Mouse (Mus musculus) mesoderm, embryonic 11.5 days (tissue): ENCODE results near the gene 9430097D07Rik.
A peak's percentile ranks its signal among the peaks of the same experiment; 100 is the strongest.

Experiments
- DNase-seq: peaks from one replicate; pipeline ENCODE4 v3.0.0-alpha.2; 2012; ENCODE audit warnings: low read depth, low spot score

Gene 9430097D07Rik

DNA sequence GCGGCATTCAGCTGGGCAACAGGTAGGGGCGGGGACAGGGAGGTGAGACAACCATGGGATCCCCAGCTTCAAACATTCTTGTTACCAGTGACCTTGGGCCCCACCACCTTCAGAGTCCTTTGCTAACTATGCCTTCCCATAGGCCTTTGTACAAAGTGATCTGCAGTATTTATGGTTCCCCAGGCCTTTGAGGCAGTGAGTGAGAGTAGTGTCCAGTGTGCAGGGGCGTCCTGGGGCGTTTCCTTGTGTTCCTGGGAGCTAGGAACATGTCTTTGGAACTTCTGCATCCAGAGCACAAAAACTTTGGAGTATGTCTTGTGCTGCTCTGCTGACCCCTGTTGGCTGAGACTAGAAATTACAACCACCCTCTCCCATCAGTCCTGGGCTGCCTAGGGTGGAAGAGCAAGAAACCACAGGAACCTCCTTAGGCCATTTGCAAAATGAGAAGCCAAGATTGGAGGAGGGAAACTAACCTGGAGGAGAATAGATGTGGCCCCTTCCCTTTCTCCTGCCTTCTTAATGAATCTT lies 8.9 kb downstream of the 9430097D07Rik start:
- peak; percentile 80 for DNase-seq

DNA sequence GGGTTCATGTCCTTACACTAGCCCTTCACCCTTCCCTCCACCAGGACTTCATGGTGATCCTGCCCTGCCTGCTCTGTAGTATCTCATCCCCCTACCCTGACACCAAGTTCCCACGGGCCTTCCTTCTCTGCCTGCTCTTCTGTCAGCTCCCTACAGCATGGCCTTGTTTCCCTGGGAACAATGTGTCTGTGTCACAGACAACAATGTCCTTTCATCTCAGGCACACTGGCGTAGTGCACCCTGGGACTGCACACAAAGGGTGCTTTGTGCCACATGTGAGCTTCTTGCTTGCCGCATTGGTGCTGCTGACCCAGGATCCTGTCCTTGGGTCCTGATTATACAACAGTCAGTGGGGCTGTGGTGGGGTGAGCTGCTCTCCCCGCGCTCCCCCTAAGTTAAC lies 15.9 kb downstream of the 9430097D07Rik start:
- DNase-seq, result peak; percentile 83

DNA sequence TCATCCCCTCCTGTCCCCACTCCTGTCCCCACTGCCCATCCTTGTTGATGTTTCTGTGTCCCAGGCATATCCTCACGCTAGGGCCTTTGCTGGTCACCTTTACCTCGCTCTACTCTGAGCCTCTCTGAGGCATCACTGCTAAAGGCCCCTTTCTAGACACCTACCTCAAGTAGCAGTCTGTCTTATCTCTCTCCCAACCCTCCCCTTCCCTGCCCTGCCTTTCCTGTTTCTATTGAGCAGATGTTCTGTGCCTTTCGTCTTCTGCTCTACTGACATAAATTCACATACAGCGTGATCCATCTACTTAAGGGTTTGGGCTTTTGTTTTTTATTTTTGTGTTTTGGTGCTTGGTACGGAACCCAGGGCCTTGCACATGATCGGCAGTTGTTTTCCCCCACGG lies 19.5 kb downstream of the 9430097D07Rik start:
- DNase-seq, result no peak

DNA sequence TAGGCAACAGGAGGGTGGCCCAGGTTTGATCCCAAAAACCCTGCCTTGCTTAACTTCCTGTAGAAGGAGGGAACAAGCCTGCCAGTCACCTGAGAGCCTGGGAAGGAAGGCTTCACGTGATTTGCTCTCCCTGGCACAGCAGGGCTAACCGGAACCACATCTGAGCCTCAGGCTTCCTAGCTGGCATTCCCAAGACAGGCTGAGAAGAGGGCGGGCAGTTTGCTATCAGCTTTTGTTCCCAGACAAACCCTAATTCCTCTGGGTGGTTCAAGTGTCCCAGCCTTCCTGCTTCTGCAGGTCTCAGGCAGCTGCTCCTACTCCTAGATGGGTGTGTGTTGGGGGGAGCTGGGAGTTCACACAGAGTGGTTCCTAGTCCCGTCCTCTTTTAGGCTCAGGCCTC lies 20.0 kb downstream of the 9430097D07Rik start:
- no peak for DNase-seq

DNA sequence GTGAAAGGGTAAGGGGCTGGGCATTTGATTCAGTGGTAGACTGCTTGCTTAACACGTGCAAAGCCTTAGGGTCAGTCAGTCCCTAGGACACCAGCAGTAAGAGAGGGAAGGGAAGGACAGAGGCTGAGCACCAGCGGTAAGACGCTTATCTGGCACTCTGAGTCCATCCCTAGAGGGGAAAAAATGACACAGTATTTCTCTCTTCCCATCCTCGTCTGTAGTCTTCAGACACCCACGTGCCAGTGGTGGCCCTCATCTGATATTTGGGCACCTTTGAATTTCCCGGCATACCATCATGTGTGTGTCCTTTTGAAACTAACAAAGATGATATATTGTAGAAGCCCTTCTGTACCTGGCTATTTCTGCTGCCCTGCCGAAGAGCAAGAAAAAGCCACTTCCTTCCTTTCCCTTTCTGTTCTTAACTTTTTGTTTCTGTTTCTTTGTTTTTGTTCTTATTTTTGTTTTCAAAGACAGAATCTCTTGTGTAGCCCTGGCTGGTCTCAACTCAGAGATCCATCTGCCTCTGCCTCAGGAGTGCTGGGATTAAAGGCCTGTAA lies 21.8 kb downstream of the 9430097D07Rik start:
- DNase-seq, result no peak

DNA sequence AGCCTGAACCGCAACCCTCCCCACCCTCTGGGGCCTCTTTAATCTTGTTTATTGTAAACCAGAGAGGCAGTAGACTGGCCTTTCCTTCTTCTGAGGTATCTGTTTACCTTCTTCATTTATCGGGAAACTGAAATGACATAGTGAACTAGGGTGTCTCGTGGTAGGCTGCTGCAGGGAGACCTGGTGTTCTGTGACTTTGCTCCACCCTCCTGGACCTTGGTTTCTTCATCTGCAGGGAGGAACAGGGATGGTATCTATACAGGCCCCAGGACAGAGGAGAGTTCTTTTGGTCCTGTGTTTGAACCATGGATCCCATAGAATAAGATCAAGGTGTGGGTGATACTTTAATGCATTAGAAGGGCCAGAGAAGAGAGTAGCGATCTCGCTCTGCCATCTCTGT lies 24.2 kb downstream of the 9430097D07Rik start:
- DNase-seq, result no peak

DNA sequence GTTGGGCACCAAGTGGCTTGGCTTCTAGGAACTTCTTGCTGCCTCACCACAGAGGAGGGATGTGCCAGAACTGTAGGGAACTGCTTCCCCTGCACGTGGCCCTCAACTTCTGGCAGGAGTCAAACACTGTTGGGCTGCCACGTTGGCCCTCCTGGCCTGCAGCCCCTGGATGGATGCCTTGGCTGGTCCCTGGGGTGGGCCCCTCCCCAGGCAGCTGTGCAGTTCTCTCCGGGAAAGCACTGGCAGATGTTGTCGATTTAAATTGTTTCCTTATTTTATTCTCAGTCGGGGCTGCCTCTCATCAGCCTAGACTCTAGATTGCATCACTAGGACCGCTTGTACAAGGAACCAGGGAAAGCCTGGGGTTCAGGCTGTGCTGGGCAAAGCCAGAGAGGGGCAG lies 25.7 kb downstream of the 9430097D07Rik start:
- no peak for DNase-seq

DNA sequence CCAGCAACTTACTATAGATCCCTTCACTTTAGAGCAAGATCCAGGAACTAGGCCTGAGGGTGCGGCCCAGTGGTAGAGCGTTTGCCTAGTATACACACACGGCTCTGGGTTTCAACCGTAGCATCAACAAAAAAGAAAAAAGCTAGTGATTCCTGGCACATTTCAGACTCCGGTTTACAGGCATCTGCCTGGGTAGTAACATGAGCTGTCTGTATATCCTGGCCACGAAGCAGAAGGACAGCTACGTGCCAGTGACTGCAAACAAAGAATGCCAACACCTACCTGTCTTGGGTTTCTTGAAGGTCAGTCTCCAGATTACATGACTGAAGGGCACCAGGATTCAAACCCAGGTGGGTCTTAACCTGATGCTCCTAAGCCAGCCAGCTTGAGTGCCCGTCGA lies 26.3 kb downstream of the 9430097D07Rik start:
- DNase-seq, result no peak

DNA sequence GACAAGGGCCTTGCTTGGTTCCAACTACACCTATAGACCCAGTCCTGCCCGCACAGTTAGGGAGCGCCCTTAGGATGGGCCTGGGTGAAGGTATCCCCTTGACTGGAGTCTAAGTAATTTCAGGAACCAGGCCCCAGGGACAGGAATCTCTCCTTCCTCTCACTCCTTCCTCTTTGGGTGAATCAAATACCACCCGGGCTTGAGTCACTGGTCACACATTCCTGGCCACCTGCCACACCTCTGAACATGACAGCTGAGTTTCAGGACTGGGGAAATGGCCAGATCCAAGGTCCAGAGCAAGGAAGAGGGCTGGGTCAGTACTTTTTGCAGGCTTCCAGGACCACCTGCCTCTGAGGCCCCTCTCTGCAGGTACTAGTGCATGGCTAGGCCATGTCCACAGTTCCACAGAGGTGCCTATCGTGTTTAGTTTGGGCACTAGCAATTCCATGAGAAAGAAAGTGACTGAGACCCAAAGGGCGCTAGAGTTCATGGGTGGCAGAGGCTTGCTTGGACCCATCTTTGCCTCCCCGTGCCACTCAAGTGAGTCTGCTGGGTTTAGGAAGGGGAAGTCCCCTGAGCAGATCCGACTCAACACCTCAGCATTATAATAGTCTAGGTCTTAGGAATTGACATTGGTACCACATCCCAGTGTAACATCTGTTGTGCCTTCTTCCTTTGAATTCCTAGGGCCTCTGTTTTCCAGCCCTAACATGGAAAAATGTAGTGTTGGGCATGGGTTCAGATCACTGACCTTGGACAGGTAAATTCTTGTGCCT lies 27.3 kb downstream of the 9430097D07Rik start:
- no peak for DNase-seq

DNA sequence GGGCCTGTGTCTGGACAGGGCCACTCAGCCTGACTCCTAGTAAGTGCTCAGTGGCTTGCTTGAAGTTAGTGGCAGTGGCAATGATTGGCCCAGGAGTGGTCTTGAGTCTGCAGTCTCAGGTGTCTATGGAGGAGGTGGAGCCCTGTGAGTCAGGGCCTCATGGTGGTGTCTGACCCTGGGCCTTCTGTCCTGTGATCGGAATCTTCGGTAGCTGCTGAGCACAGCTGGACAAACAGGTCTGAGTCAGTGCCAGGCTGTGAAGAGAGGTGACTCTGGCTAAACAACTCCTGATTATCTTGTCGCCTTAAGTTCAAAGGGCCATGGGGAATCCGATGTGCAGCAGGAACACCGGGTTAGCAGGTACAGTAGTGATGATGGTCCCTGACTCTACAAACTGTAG lies 28.1 kb downstream of the 9430097D07Rik start:
- no peak for DNase-seq

DNA sequence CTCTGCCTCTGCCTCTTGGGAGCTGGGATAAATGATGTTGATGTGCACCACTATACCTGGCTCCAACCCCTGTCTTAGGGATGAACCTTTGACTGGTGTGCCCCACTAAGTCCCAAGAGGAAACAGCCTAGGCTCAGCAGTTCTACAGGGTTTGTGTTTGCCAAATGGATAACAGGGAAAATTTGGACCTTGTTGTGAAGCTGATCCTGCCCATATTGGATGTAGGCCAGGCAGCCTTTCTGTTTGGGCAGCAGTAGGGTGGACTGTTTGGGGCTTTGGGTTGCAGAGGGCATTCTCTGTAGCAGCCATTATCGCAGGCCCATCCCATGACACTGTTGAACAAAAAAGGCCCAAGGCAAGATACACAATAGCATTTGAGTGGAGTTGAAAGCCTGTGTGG lies 28.5 kb downstream of the 9430097D07Rik start:
- no peak for DNase-seq

DNA sequence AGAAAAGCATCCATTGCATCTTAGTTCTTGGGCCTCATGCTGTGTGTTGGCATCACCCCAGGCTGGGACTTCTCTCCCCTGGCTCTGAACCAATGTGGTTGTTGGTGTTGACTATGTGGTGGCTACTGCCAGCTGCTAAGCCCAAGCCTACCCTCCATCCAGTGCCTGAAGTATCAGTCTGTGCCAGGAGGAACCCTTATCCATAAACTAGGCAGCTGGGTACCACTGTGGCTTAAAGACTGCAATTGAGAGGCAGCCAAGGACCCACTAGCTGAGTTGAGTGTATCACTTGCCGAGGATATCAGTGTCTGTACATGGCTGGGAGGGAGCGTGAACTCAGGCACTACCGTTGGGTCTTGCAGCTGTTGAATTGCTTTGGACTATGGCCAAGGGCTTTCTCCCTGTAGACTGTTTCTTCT lies 32.4 kb downstream of the 9430097D07Rik start:
- no peak for DNase-seq

DNA sequence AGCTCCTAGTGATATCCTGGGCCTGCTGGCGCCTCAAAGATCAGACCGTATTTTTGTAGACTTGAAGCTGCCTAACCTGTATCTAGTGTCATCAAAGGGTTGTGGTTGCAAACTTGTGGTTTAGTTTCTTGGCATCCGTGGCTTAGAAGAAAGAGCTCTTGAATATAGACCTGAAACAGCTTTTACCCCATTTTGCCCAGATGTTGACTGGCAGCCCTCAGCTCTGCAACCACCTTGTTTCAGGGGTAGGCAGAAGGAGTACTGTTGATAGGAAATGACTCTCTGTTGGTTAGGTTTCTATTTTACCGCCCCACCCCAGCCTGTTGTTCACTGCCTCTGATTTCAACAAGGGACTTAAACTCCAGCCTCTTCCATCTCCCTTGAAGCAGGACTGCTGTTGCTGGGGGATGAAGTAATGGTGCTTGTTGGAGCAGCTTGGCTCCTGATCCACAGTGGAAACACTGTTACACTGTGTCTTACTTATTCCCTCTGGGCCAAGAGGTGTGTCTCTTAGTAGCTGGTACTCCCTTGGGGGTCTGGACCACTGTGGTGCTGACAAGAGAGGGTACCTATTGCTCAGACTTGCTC lies 33.4 kb downstream of the 9430097D07Rik start:
- no peak for DNase-seq

DNA sequence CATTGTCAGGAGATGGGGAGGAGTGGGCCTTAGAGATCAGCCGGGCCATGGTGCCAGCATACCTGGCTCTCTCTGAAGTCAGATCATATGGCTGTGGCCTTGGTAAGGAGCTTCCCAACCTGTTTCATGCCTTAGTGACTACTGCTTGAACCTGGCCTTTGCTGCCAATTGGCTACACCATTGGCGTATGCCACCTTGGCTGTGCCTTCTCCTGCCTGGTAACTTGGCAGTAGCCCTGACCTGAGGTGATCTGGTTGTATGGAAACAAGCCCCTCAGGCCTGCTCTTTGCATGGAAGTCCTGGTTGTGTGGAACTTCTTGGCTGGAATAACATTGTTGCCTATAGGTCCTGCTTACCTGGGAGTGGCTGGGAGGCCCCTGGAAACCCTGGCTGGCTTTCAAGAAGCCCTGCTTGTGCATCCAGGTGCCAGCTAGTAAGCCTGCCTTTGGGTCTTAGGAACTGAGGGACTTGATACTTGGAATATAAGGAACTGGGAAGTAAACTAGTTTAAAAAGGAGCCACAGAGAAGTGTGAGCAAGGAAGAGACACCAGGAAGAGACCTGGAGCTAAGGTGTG lies 34.1 kb downstream of the 9430097D07Rik start:
- DNase-seq, result no peak

DNA sequence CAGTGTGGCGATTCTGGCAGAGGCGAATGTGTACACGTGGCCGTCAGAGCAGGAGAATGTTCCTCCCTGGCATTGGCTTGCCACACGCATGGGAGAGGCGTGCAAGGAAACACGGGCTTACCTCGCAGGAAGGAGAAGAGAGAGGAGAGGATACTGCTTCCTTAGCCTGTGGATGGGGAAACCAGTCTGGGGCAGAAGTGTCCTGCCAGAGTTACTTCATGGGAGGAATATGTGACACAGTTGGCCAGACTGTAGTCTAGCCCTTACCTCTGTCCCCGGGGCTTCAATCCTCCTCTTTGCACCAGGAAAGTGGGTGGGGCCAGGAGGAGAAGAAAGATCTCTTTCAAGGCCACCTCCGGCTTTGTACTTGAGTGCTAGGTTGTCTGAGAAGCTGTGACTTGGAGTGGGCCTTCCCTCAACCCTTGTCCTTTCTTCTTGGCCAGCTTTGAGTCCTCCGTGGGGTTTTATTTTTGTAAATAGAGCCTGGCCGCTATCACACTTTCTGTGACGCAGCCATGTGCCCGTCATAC lies 36.0 kb downstream of the 9430097D07Rik start:
- DNase-seq, result no peak

DNA sequence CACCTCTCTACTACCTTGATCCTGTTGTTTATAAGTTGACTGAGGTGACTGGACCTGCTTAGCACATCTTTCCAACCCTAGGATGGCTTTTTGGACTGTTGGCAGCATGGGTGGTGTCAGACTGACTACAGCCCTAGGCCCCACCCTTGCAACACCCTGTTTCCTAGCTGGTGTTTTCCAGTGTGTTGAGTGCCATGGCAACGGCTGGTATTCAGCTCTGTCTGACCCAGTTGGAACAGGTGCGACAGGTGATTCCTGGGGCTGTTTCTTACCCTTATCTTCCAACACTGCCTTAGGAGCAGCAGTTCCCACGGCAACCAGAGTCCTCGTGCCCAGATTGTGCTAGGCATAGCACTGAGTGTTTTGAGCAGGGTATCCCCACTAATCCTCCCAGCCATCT lies 37.0 kb downstream of the 9430097D07Rik start:
- DNase-seq, result no peak

DNA sequence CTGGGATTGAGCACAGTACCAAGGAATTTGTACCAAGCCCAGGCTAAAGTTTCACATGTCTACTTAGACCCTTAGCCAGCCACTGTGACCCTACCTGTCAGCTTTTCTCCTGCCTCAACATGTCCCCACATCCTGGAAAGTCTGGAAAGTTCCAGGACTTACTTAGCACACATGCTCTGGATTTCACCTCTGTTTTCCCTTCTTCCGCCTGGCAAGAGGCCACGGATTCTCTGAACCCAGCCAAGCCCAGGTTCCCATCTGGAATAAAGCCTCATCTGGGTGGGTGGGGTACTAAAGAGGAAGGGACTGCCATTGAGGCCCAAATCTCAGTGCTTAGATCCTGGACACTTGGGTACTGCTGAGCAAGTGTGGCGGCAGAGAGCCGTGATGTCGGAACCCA lies 37.5 kb downstream of the 9430097D07Rik start:
- DNase-seq, result no peak

DNA sequence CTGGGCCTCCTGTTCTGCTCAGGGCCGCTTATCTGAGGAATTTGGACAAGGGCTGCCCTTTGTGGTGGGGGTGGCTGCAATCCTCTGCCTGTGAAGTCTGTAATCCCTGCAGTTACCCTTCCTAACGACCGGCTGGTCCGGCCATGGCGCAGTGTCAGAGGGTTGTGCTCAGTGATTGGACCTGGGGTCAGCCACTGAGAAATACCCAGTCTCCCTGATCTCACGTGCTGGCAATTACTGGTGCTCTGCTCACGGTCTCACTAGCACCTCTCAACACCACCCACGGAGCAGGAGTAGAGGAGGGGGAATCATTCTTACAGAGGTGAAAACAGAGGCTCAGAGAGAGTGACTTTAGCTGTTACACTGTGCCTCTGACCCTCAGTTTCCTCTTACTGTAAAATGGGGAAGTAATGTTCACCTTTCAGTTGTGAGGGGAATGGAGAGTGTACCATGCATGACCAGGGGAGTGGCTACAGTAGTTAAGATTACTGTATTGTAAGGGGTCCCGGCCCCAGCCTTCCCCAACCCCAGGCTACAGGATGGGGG lies 38.1 kb downstream of the 9430097D07Rik start:
- no peak for DNase-seq

DNA sequence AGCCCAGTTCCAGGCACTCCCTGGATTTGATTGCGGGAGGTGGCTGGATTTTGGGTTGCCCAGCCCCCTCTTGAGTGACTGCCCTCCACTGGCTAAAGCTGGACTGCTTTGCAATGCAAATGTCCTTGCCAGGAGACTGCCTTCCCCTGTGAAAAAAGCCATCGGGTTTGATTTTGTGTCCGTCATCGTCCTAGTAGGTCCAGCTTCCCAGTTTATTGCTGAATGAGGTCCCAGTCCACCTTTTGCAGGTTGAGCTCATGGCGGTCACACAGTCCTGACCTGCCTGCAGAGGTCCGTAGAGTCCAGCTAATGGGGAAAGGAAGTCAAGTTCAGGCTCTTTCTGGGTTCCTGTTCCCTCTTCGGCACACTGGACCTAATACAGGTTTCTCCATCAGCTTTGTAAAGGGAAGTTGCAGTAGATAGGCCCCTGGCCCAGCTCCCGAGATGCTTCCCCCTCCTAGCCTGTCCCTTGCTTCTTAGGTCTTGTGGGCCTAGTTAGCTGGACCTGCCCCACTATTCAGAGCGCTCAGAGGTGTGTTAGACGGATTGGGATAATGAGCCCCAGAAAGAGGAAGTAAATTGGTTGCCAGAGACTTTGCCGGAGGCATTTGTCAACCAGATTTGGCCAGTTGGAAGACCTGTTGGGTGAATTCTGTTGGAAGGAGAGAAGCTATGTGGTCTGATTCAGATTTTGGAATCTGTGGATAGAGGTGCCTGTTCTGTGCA lies 38.7 kb downstream of the 9430097D07Rik start:
- no peak for DNase-seq

DNA sequence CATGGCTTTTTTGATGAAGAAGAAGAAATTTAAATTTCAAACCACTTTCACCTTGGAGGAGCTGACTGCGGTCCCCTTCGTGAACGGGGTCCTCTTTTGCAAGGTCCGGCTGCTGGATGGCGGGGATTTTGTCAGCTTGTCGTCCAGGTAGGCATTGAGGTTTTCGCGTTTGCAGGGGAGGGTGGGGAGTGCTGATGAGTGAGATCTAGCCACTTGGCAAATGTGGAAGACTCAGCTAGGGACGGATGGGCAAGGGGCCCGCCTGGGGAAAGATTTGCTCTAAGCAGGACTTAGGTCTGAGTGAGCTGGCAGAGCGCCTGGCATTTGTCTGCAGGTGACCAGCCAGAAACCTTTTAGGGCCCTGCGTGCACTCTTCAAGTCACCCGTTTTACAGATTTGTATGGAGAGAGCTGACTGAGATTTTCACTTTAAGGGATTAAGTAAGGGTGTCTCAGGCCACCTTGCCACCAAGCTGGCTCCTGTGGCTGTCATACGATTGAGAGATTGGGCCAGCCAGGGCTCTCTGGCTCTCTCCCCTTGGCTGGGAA lies 39.3 kb downstream of the 9430097D07Rik start:
- DNase-seq, result no peak

DNA sequence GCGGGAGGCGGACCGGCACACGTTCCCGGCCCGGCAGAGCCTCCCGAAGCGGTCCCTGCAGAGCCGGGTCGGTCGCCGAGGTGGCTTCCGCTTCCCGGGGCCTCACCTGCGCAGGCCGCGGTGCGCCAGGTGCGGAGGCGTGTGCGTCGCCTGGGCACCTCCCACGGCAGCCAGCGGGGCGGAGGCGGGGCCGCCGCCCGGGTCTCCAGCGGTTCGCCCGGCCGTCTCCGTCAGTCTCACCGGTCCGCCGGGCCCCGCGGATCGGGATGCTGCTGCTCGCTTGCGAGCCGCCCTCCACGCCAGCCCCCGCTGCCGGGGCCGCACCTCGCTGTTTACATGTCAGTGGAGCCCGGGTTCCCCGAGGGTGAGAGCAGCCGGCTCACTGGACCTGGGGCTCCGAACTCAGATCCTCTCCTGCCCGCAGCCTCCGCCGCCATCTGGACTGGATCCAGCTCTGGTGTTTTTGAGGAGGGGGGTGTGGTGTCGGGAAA lies 39.9 kb downstream of the 9430097D07Rik start:
- DNase-seq, result no peak
